Mouse (Mus musculus): ENCODE results near the gene Extl1.

Extl1 gene

DNA sequence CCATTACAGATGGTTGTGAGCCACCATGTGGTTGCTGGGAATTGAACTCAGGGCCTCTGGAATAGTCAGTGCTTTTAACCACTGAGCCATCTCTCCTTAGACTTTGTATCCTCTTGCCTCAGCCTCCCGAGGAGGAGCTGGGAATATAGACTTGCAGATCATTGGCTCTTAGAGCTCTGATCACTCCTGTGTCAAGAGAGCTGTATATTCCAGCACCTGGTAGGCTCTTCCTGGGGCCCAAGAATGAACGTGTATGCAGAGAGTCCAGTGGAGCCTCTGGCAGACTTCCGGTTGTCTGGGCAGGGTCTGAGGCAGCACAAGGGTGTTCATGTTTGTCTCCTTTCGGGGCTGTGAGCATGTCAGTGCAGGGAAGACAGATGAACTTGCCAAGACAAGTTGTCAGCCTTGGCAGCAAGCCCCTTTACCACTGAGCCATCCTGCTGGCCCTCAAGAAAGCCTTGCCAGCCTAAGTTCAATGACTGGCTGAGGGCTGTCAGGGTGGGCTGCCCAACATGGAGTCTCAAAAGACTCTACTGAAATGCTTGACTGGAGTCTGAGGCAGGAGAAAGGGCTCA lies 69.5 kb downstream of the Extl1 start:
- no peak for DNase-seq (ENCODE audit: low spot score in 2 of 2)

DNA sequence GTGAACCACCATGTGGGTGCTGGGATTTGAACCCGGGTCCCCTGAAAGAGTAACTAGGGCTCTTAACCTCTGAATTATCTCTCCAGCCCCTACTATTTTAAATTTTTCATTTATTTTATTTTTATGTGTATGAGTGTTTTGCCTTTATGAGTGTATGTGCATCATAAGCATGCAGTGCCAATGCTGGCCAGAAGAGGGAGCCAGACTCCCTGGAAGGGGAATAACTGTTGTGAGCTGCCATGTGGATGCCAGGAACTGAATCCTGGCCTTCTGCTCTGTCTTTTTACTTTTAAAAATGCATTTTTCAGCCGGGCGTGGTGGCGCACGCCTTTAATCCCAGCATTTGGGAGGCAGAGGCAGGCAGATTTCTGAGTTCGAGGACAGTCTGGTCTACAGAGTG lies 70.7 kb downstream of the Extl1 start:
- DNase-seq (ENCODE audit: low spot score in 2 of 2) = no peak

DNA sequence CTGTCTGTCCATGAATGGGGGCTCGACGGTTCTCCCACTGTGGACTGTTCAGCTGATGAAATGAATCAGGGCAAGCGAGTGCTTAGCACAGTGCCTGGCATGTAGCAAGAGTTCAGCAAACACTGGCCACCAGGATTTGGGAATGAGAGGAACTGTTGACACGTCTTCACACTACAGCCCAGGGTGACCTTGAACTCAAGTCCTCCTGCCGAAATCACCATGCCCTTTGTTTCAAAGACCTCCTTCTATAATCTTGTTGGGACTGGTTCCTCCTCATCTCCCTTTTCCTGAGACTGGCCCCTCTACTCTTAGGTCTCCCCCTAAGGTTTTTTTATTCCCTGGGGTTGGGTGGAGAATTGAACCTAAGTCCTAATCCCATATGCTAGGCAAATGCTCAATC lies 71.3 kb downstream of the Extl1 start:
- no peak for DNase-seq (ENCODE audit: low spot score in 2 of 2)

DNA sequence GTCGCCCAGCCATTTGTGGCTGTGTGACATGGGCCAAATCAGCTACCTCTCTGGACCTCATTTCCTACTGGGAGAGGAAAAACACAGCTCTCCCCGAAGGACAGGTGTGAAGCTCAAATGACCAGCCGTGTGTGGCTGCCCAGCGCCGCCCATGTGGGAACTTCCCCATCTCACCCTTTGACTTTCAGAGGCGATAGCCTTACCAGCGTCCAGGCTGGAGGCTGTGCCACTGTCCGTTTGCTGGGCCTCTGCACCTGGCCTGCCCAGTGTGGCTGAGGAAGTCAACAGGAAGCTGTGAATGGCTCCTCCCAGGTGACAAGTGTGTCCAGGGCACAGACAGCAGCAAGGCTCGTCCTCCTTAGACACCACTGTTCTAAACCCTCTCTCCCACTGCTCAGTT lies 71.9 kb downstream of the Extl1 start:
- DNase-seq (ENCODE audit: low spot score in 2 of 2) = no peak

DNA sequence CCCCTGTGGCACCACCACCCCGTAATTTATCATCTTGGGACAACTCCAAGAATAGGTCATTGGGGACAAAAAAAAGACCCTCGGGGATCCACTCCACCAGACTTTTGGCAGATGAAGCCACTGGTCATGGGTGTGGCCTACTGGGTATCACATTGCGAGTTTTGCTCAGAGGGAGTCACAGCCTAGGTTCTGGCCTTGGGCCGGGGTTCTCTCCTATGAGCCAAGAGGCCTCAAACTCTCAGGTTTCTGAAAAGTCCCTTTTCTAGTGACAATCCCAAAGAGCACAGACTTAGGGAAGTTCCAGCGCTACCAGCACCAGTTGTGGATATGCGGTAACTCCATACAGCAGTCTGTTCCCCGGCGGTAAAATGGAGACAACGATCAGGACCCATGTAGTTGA lies 73.0 kb downstream of the Extl1 start:
- DNase-seq (ENCODE audit: low spot score in 2 of 2) = no peak

DNA sequence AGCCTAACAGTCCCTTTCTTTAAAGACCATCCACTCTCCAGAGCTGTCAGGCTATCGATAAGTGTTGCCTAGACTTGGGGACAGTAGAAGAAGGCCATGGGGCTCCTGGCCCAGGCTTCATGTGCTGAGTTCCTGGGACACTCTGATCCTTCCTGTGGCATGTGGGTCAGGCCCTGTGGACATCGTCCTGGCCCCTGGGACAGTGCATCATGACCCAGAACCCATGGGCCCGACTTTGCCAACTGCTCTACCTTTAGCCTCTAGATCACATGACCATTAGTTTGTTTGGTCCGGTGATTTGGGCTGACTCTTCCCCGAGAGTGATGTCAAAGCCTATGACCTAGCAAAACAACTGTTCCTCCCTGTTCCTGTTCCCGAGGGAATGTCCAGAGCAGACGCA lies 73.5 kb downstream of the Extl1 start:
- DNase-seq (ENCODE audit: low spot score in 2 of 2) = no peak

DNA sequence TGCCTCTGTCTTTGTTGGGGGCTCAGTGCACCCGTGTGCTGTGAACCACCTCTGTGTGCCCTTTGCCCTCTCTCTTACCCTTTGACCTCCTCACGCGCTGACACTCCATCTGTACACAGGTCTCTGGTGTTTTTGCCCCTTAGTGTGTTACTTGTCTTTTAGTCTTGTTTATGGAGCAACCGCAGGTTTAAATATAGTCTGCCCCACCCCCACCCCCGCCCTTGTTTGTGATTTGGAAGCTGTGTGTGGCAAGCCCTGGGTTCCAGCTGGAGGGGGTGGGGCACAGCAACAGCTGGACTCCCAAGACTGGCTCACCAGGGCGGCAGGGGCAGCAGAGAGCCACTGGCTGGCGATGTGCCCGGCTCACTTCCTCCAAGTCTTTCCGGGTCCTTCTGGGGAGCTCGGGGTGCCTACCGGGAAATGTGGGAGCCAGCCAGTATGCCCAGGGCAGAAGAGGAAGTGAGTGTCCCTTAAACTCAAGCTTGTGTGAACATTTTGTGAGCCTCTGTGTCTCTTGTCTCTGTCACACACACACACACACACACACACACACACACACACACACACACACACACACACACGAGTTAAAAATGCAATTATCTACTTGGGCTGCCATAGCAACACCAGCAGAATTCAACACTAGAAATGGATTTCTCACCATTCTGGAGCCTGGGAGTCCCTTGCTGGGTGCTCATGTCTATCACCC lies 76.1 kb downstream of the Extl1 start:
- DNase-seq (ENCODE audit: low spot score in 2 of 2) = peak; percentile 49 to 74

DNA sequence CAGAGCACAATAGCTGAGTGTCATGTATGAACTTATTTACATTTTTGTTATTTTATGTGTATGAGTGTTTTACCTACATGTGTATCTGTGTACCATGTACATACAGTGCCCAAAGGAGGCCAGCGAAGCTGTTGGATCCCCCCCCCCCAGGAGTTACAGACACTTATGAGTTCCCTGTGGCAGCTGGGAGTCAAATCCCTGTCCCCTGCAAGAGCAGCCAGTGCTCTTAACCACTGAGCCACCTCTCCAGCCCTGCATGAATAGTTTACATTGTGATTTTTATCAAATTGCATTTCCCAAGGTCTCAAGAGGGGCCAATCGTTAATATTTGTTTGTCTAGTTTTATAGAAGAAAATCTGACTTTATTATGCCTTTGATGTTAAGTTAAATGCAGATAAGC lies 76.7 kb downstream of the Extl1 start:
- DNase-seq (ENCODE audit: low spot score in 2 of 2) = no peak

Data from spleen, postnatal 4 days (tissue).